Mouse (Mus musculus) gastrocnemius, postnatal 4 days (tissue): ENCODE results near the gene Glt28d2. TPM values are rescaled to one million over a fixed set of nuclear protein-coding genes. Genes with fewer than 3 reads are reported as not detected.
"Not testable (repeated sequence)": the region's sequence is repeated elsewhere in the genome, so short reads cannot be mapped to it uniquely, and the experiment has no call there.

ENCODE experiments used
- DNase-seq, 2 experiments: peaks; one replicate each; pipeline ENCODE4 v3.0.0; 2021 to 2022; ENCODE audit warnings: low spot score in 2 of 2, mixed read lengths in 2 of 2
- long read RNA-seq, 2 experiments: library from polyadenylated mRNA; stranded (forward); transcript quantifications; one replicate each; pipeline ENCODE4 v2.0.0; 2021
- total RNA-seq, 2 experiments: library from RNA; stranded (reverse); gene quantifications; 2 replicates each; pipeline ENCODE4 v1.2.3; 2021

The Glt28d2 gene
- total RNA-seq: 1 to 10 TPM; 3.3 to 4.3 TPM
- long read RNA-seq, experiment 1, transcript Glt28d2-201 (2 exons, 2,732 nt): major isoform, 5 of 5 reads
- long read RNA-seq, experiment 1, partial matches to known transcripts: 0 of 5 reads
- long read RNA-seq, experiment 1, other reads (novel, unspliced or antisense): 0 of 5 reads
- long read RNA-seq, experiment 2, transcript Glt28d2-201 (2 exons, 2,732 nt): major isoform, 7 of 8 reads
- long read RNA-seq, experiment 2, partial matches to known transcripts: 1 of 8 reads
- long read RNA-seq, experiment 2, other reads (novel, unspliced or antisense): 0 of 8 reads

- DNase-seq: peak; percentile 42 to 68
These were observed at the start of gene Glt28d2, which contains the start of gene Gm37240 for GRCm38 (mm10) chr3:85887239-85887827. Gene Glt28d2, minus strand, starts transcription at chr3:85887516. Gene Gm37240, minus strand, starts transcription at chr3:85887518.

- DNase-seq: no peak
These were observed 46.3 kb upstream of the Glt28d2 start for GRCm38 (mm10) chr3:85933586-85933985.

GRCm38 (mm10) chr3:85931859-85932258 lies 44.5 kb upstream of the Glt28d2 start:
- no peak for DNase-seq

- no peak for DNase-seq
These were observed 43.4 kb upstream of the Glt28d2 start for GRCm38 (mm10) chr3:85930671-85931255.

GRCm38 (mm10) chr3:85929711-85930110 lies 42.4 kb upstream of the Glt28d2 start:
- no peak for DNase-seq

GRCm38 (mm10) chr3:85928140-85928611 lies 40.9 kb upstream of the Glt28d2 start:
- DNase-seq: peak in 1 of 2 experiments; percentile 40

- DNase-seq: no peak
These were observed 40.0 kb upstream of the Glt28d2 start for GRCm38 (mm10) chr3:85927296-85927695.

GRCm38 (mm10) chr3:85923954-85924945 lies 36.9 kb upstream of the Glt28d2 start:
- peak; percentile 57 to 80 for DNase-seq

- no peak for DNase-seq
These were observed 36.0 kb upstream of the Glt28d2 start for GRCm38 (mm10) chr3:85923343-85923742.

GRCm38 (mm10) chr3:85922331-85922730 lies 35.0 kb upstream of the Glt28d2 start:
- DNase-seq: peak in 1 of 2 experiments; percentile 29

- not testable (repeated sequence) for DNase-seq
These were observed 33.4 kb upstream of the Glt28d2 start for GRCm38 (mm10) chr3:85920671-85921070.

GRCm38 (mm10) chr3:85917600-85917999 lies 30.3 kb upstream of the Glt28d2 start:
- no peak for DNase-seq

GRCm38 (mm10) chr3:85914806-85915205 lies 27.5 kb upstream of the Glt28d2 start:
- no peak for DNase-seq

GRCm38 (mm10) chr3:85907136-85907535 lies 19.8 kb upstream of the Glt28d2 start:
- DNase-seq: no peak

GRCm38 (mm10) chr3:85904371-85904770 lies 17.1 kb upstream of the Glt28d2 start:
- no peak for DNase-seq

- no peak for DNase-seq
These were observed 7.7 kb upstream of the Glt28d2 start for GRCm38 (mm10) chr3:85895020-85895419.

- DNase-seq: no peak
These were observed 4.3 kb upstream of the Glt28d2 start for GRCm38 (mm10) chr3:85891571-85891970.

- DNase-seq: peak in 1 of 2 experiments; percentile 17
These were observed 930 bp upstream of the Glt28d2 start for GRCm38 (mm10) chr3:85888221-85888671.

GRCm38 (mm10) chr3:85886636-85887238 lies 579 bp downstream of the Glt28d2 start:
- DNase-seq: peak in 1 of 2 experiments; percentile 23

GRCm38 (mm10) chr3:85885906-85886305 lies 1.4 kb downstream of the Glt28d2 start:
- DNase-seq: no peak
